Mouse (Mus musculus) frontal cortex, postnatal 25 days (tissue): ENCODE results near the gene Rps18.

Experiments
- DNase-seq, 2 experiments: peaks; one replicate each; pipeline ENCODE4 v3.0.0; 2022; ENCODE audit warnings: low spot score in 2 of 2

Rps18 gene

GRCm38 (mm10) chr17:33943454-33943853 is 12.3 kb downstream of the Rps18 start:
- DNase-seq: no peak

- DNase-seq: no peak
Measured at GRCm38 (mm10) chr17:33941381-33941780, 14.4 kb downstream of the Rps18 start.

GRCm38 (mm10) chr17:33940981-33941380 is 14.8 kb downstream of the Rps18 start:
- no peak for DNase-seq

- DNase-seq: peak; percentile 67 to 79
Measured at GRCm38 (mm10) chr17:33940206-33940805, 15.5 kb downstream of the Rps18 start, which contains the start of the genes Pfdn6 and Wdr46. Gene Pfdn6 (minus strand): TSS chr17:33940343. Gene Wdr46 (plus strand): TSS chr17:33940660.

- no peak for DNase-seq
Measured at GRCm38 (mm10) chr17:33938783-33939182, 17.0 kb downstream of the Rps18 start.

- no peak for DNase-seq
Measured at GRCm38 (mm10) chr17:33936993-33937392, 18.8 kb downstream of the Rps18 start.

GRCm38 (mm10) chr17:33935422-33936055 is 20.3 kb downstream of the Rps18 start:
- DNase-seq: no peak

GRCm38 (mm10) chr17:33932970-33933369 is 22.8 kb downstream of the Rps18 start:
- no peak for DNase-seq

- peak in 1 of 2 experiments; percentile 4 for DNase-seq
Measured at GRCm38 (mm10) chr17:33932448-33932847, 23.4 kb downstream of the Rps18 start.

GRCm38 (mm10) chr17:33931947-33932346 is 23.9 kb downstream of the Rps18 start:
- DNase-seq: peak in 1 of 2 experiments; percentile 3

- DNase-seq: no peak
Measured at GRCm38 (mm10) chr17:33931159-33931866, 24.5 kb downstream of the Rps18 start.

GRCm38 (mm10) chr17:33930280-33931158 is 25.3 kb downstream of the Rps18 start:
- peak; percentile 54 to 57 for DNase-seq

GRCm38 (mm10) chr17:33929371-33930279 is 26.2 kb downstream of the Rps18 start, which contains the start of gene Rgl2:
Gene Rgl2 (plus strand): TSS chr17:33929543.
- peak; percentile 86 to 88 for DNase-seq

- DNase-seq: no peak
Measured at GRCm38 (mm10) chr17:33928251-33928947, 27.4 kb downstream of the Rps18 start.

- DNase-seq: no peak
Measured at GRCm38 (mm10) chr17:33926207-33926932, 29.4 kb downstream of the Rps18 start.

- DNase-seq: no peak
Measured at GRCm38 (mm10) chr17:33925406-33926116, 30.2 kb downstream of the Rps18 start.

GRCm38 (mm10) chr17:33924577-33925283 is 31.1 kb downstream of the Rps18 start:
- DNase-seq: no peak

GRCm38 (mm10) chr17:33921361-33921760 is 34.4 kb downstream of the Rps18 start:
- no peak for DNase-seq
